Mouse (Mus musculus): Measurements from ENCODE around the gene H2-DMb2. TPM values are rescaled to one million over a fixed set of nuclear protein-coding genes. Genes with fewer than 3 reads are reported as not detected.

The H2-DMb2 gene
- polyA plus RNA-seq, 1 experiment from 2014 or later: not detected

- H3K27me3 ChIP-seq (ENCODE audit: control insufficient read depth, insufficient read depth, low read length): no peaks in the 10 kb centered on the region
- WGBS: 19% methylated on average over 13 of the region's 13 CpGs
- H3K9me3 ChIP-seq (ENCODE audit: control insufficient read depth, low read length): no peaks in the 10 kb centered on the region
- H3K27ac ChIP-seq (ENCODE audit: low read depth, low read length): no peak overlapping the region
- no peaks in the 10 kb centered on the region for H3K36me3 ChIP-seq (ENCODE audit: control insufficient read depth, insufficient read depth, low read length)
- H3K4me3 ChIP-seq (ENCODE audit: low read depth, low read length): no peak overlapping the region
- no peak overlapping the region for H3K9ac ChIP-seq (ENCODE audit: low read depth, low read length)
- 0 out of 2 replicates have a peak, but pooled peaks cover 4% of the 10 kb centered on the region for H3K4me1 ChIP-seq (replicated peaks; ENCODE audit: control insufficient read depth, insufficient read depth, low read length)
- DNase-seq (ENCODE audit: low spot score) (no peak), ATAC-seq (ENCODE audit: low FRiP score) (no peak)
- H3K4me2 ChIP-seq (replicated peaks; ENCODE audit: low read depth, low read length): 0 out of 2 replicates have a peak overlapping the region, but pooled peaks have one; percentile 1
These were observed 14.7 kb upstream of the H2-DMb2 start for GRCm38 (mm10) chr17:34128264-34128937.

- no peak for DNase-seq (ENCODE audit: low spot score)
- no peaks in the 10 kb centered on the region for H3K36me3 ChIP-seq (ENCODE audit: control insufficient read depth, insufficient read depth, low read length)
- 0 out of 2 replicates have a peak overlapping the region, but pooled peaks have one; percentile 1 for H3K4me2 ChIP-seq (replicated peaks; ENCODE audit: low read depth, low read length)
- no peak overlapping the region for H3K9ac ChIP-seq (ENCODE audit: low read depth, low read length)
- H3K4me3 ChIP-seq (ENCODE audit: low read depth, low read length): no peak overlapping the region
- no peak for ATAC-seq (ENCODE audit: low FRiP score)
- H3K27me3 ChIP-seq (ENCODE audit: control insufficient read depth, insufficient read depth, low read length): no peaks in the 10 kb centered on the region
- H3K4me1 ChIP-seq (replicated peaks; ENCODE audit: control insufficient read depth, insufficient read depth, low read length): 0 out of 2 replicates have a peak, but pooled peaks cover 2% of the 10 kb centered on the region
- H3K9me3 ChIP-seq (ENCODE audit: control insufficient read depth, low read length): no peaks in the 10 kb centered on the region
- WGBS: 22% methylated on average over 18 of the region's 18 CpGs
- H3K27ac ChIP-seq (ENCODE audit: low read depth, low read length): no peak overlapping the region
These were observed 13.9 kb upstream of the H2-DMb2 start for GRCm38 (mm10) chr17:34128944-34129791.

- Histone ChIP-seq H3K9me3 (ENCODE audit: control insufficient read depth, low read length) (no peaks in the 10 kb centered on the region), H3K27ac (ENCODE audit: low read depth, low read length) (no peak overlapping the region), H3K4me2 (replicated peaks; ENCODE audit: low read depth, low read length) (no peak overlapping the region), H3K4me1 (replicated peaks; ENCODE audit: control insufficient read depth, insufficient read depth, low read length) (0 out of 2 replicates have a peak, but pooled peaks cover 2% of the 10 kb centered on the region), H3K27me3 (ENCODE audit: control insufficient read depth, insufficient read depth, low read length) (no peaks in the 10 kb centered on the region), H3K4me3 (ENCODE audit: low read depth, low read length) (no peak overlapping the region), H3K9ac (ENCODE audit: low read depth, low read length) (no peak overlapping the region), H3K36me3 (ENCODE audit: control insufficient read depth, insufficient read depth, low read length) (no peaks in the 10 kb centered on the region)
- DNase-seq (ENCODE audit: low spot score): no peak
- no peak for ATAC-seq (ENCODE audit: low FRiP score)
- WGBS: 88% methylated on average over 19 of the region's 19 CpGs
These were observed 12.8 kb upstream of the H2-DMb2 start for GRCm38 (mm10) chr17:34130073-34130947.

- Histone ChIP-seq H3K27ac (ENCODE audit: low read depth, low read length) (no peak overlapping the region), H3K27me3 (ENCODE audit: control insufficient read depth, insufficient read depth, low read length) (peaks cover 6% of the 10 kb centered on the region; the same call in 1 of the 2 replicates), H3K4me3 (ENCODE audit: low read depth, low read length) (no peak overlapping the region), H3K36me3 (ENCODE audit: control insufficient read depth, insufficient read depth, low read length) (no peaks in the 10 kb centered on the region), H3K9me3 (ENCODE audit: control insufficient read depth, low read length) (no peaks in the 10 kb centered on the region), H3K4me2 (replicated peaks; ENCODE audit: low read depth, low read length) (no peak overlapping the region), H3K4me1 (replicated peaks; ENCODE audit: control insufficient read depth, insufficient read depth, low read length) (0 out of 2 replicates have a peak, but pooled peaks cover 4% of the 10 kb centered on the region), H3K9ac (ENCODE audit: low read depth, low read length) (no peak overlapping the region)
- 78% methylated on average over 7 of the region's 7 CpGs for WGBS
- DNase-seq (ENCODE audit: low spot score) (no peak), ATAC-seq (ENCODE audit: low FRiP score) (no peak)
These were observed 11.2 kb upstream of the H2-DMb2 start for GRCm38 (mm10) chr17:34131911-34132310.

GRCm38 (mm10) chr17:34133289-34133688, 9.8 kb upstream of the H2-DMb2 start:
- Histone ChIP-seq H3K4me1 (replicated peaks; ENCODE audit: control insufficient read depth, insufficient read depth, low read length) (0 out of 2 replicates have a peak, but pooled peaks cover 4% of the 10 kb centered on the region), H3K27me3 (ENCODE audit: control insufficient read depth, insufficient read depth, low read length) (peaks cover 11% of the 10 kb centered on the region), H3K9ac (ENCODE audit: low read depth, low read length) (no peak overlapping the region), H3K9me3 (ENCODE audit: control insufficient read depth, low read length) (no peaks in the 10 kb centered on the region), H3K4me3 (ENCODE audit: low read depth, low read length) (no peak overlapping the region), H3K27ac (ENCODE audit: low read depth, low read length) (no peak overlapping the region), H3K36me3 (ENCODE audit: control insufficient read depth, insufficient read depth, low read length) (no peaks in the 10 kb centered on the region), H3K4me2 (replicated peaks; ENCODE audit: low read depth, low read length) (no peak overlapping the region)
- no peak for ATAC-seq (ENCODE audit: low FRiP score)
- WGBS: 83% methylated on average over 11 of the region's 11 CpGs
- no peak for DNase-seq (ENCODE audit: low spot score)

GRCm38 (mm10) chr17:34134451-34134850, 8.7 kb upstream of the H2-DMb2 start:
- DNase-seq (ENCODE audit: low spot score) (no peak), ATAC-seq (ENCODE audit: low FRiP score) (no peak)
- Histone ChIP-seq H3K9ac (ENCODE audit: low read depth, low read length) (no peak overlapping the region), H3K4me3 (ENCODE audit: low read depth, low read length) (no peak overlapping the region), H3K9me3 (ENCODE audit: control insufficient read depth, low read length) (no peaks in the 10 kb centered on the region), H3K4me2 (replicated peaks; ENCODE audit: low read depth, low read length) (no peak overlapping the region), H3K27me3 (ENCODE audit: control insufficient read depth, insufficient read depth, low read length) (peaks cover 18% of the 10 kb centered on the region), H3K4me1 (replicated peaks; ENCODE audit: control insufficient read depth, insufficient read depth, low read length) (0 out of 2 replicates have a peak, but pooled peaks cover 3% of the 10 kb centered on the region), H3K27ac (ENCODE audit: low read depth, low read length) (no peak overlapping the region), H3K36me3 (ENCODE audit: control insufficient read depth, insufficient read depth, low read length) (no peaks in the 10 kb centered on the region)
- WGBS: 91% methylated on average over 3 of the region's 3 CpGs

GRCm38 (mm10) chr17:34135297-34136224, 7.5 kb upstream of the H2-DMb2 start:
- ATAC-seq (ENCODE audit: low FRiP score) (peak; percentile 97), DNase-seq (ENCODE audit: low spot score) (peak; percentile 100)
- H3K27ac ChIP-seq (ENCODE audit: low read depth, low read length): no peak overlapping the region
- H3K9me3 ChIP-seq (ENCODE audit: control insufficient read depth, low read length): no peaks in the 10 kb centered on the region
- WGBS: 7% methylated on average over 31 of the region's 31 CpGs
- no peak overlapping the region for H3K9ac ChIP-seq (ENCODE audit: low read depth, low read length)
- H3K4me1 ChIP-seq (replicated peaks; ENCODE audit: control insufficient read depth, insufficient read depth, low read length): 0 out of 2 replicates have a peak, but pooled peaks cover 6% of the 10 kb centered on the region
- H3K27me3 ChIP-seq (ENCODE audit: control insufficient read depth, insufficient read depth, low read length): peaks cover 22% of the 10 kb centered on the region
- H3K4me2 ChIP-seq (replicated peaks; ENCODE audit: low read depth, low read length): peak overlapping the region; percentile 71
- peak overlapping the region; percentile 23 for H3K4me3 ChIP-seq (ENCODE audit: low read depth, low read length)
- H3K36me3 ChIP-seq (ENCODE audit: control insufficient read depth, insufficient read depth, low read length): no peaks in the 10 kb centered on the region
